Mouse (Mus musculus) MEL (cell line): ENCODE measurements around the gene Gpr62.

Experiments used
- CHD2 ChIP-seq: IDR thresholded peaks from 2 replicates; pipeline ENCODE4 v1.6.1; 2011; ENCODE audit warnings: low read length, improper control_type of control experiment
- CTCF ChIP-seq, 3 experiments: IDR thresholded peaks in 2 of 3; conservative IDR thresholded peaks in 1 of 3; 2 replicates each; pipeline ENCODE4 v1.5.1; 2011 to 2012; ENCODE audit warnings: low read length in 3 of 3, low read depth in 2 of 3, mild to moderate bottlenecking in 2 of 3, improper control_type of control experiment in 1 of 3, inconsistent platforms in 1 of 3, mixed read lengths in 1 of 3, moderate library complexity in 1 of 3; ENCODE audit not compliant: control insufficient read depth in 1 of 3, insufficient read depth in 1 of 3, poor library complexity in 1 of 3, severe bottlenecking in 1 of 3
- HCFC1 ChIP-seq: IDR thresholded peaks from 2 replicates; pipeline ENCODE4 v1.6.1; 2012; ENCODE audit warnings: low read depth, mild to moderate bottlenecking, inconsistent platforms, low read length, improper control_type of control experiment, moderate library complexity
- MXI1 ChIP-seq: IDR thresholded peaks from 2 replicates; pipeline ENCODE4 v1.6.1; 2011; ENCODE audit warnings: mild to moderate bottlenecking, low read depth, low read length, improper control_type of control experiment
- MYC ChIP-seq: IDR thresholded peaks from 2 replicates; pipeline ENCODE4 v1.6.1; 2011; ENCODE audit warnings: low read depth, mild to moderate bottlenecking, low read length, improper control_type of control experiment, moderate library complexity
- POLR2A ChIP-seq, 2 experiments: IDR thresholded peaks; 2 replicates each; pipeline ENCODE4 v1.6.1; 2011 to 2012; ENCODE audit warnings: low read length in 2 of 2, mild to moderate bottlenecking in 2 of 2, control low read depth in 1 of 2, improper control_type of control experiment in 1 of 2, low read depth in 1 of 2, moderate library complexity in 1 of 2; ENCODE audit not compliant: control insufficient read depth in 1 of 2, insufficient read depth in 1 of 2, poor library complexity in 1 of 2
- RCOR1 ChIP-seq: IDR thresholded peaks from 2 replicates; pipeline ENCODE4 v1.6.1; 2012; ENCODE audit warnings: low read depth, mild to moderate bottlenecking, inconsistent platforms, low read length, improper control_type of control experiment
- SMC3 ChIP-seq: IDR thresholded peaks from 2 replicates; pipeline ENCODE4 v1.6.1; 2011; ENCODE audit warnings: low read depth, low read length, improper control_type of control experiment

GRCm38 (mm10) chr9:106454888-106455681, 10.7 kb downstream of the Gpr62 start:
- TF ChIP-seq POLR2A (IDR thresholded peaks at IDR 0.05; ENCODE audit: control insufficient read depth in 1 of 2, insufficient read depth in 1 of 2, low read depth in 1 of 2, low read length in 2 of 2, poor library complexity in 1 of 2) = no peak
- TF ChIP-seq MXI1 = no peak
- TF ChIP-seq SMC3 = no peak
- no peak for TF ChIP-seq CHD2
- TF ChIP-seq CTCF (IDR thresholded peaks at IDR 0.05 in 2 of 3, conservative IDR thresholded peaks at IDR 0.05 in 1 of 3; ENCODE audit: control insufficient read depth in 1 of 3, insufficient read depth in 1 of 3, low read depth in 2 of 3, low read length in 3 of 3, poor library complexity in 1 of 3, severe bottlenecking in 1 of 3) = no peak
- TF ChIP-seq RCOR1 = no peak
- TF ChIP-seq HCFC1 = no peak
- TF ChIP-seq MYC = no peak
